Mouse (Mus musculus) hindbrain, embryonic 10.5 days (tissue): ENCODE measurements at regions not wholly inside any gene's neighbourhood (a gene's known extent, or its start where the extent isn't known, plus 50 kb on each side); places are given as distances from the start of the nearest gene placed in this dataset.

Experiments used
- DNase-seq: peaks from one replicate; pipeline ENCODE4 v3.0.0-alpha.2; 2017; ENCODE audit warnings: low spot score
- H3K27ac ChIP-seq: fragments of 300-500 bp; sonication (generic); 2 replicates; pipeline ENCODE4 v1.5.1; 2016; ENCODE audit warnings: mild to moderate bottlenecking, moderate library complexity
- H3K27me3 ChIP-seq: fragments of 300-500 bp; sonication (generic); 2 replicates; pipeline ENCODE4 v1.6.1; 2016; ENCODE audit warnings: mild to moderate bottlenecking; ENCODE audit not compliant: poor library complexity, insufficient read depth, severe bottlenecking
- H3K36me3 ChIP-seq: fragments of 300-500 bp; sonication (generic); 2 replicates; pipeline ENCODE4 v1.6.1; 2016; ENCODE audit warnings: mild to moderate bottlenecking, moderate library complexity
- H3K4me1 ChIP-seq: fragments of 300-500 bp; sonication (generic); replicated peaks from 2 replicates; pipeline ENCODE4 v1.6.1; 2016; ENCODE audit warnings: mild to moderate bottlenecking
- H3K4me3 ChIP-seq: fragments of 300-500 bp; sonication (generic); 2 replicates; pipeline ENCODE4 v1.5.1; 2016; ENCODE audit warnings: mild to moderate bottlenecking, moderate library complexity
- H3K9me3 ChIP-seq: fragments of 300-500 bp; sonication (generic); 2 replicates; pipeline ENCODE4 v1.6.1; 2016; ENCODE audit warnings: mild to moderate bottlenecking, moderate library complexity
- WGBS: fragments of 180-500 bp; shearing (Covaris S2); methylation state at CpG from one replicate; pipeline ENCODE4 v1.1.7; 2016; 5-methylcytosine and 5-hydroxymethylcytosine counted together

- Histone ChIP-seq H3K4me1 (no peaks in the 10 kb centered on the region), H3K27ac (no peak overlapping the region)
- WGBS, result 84% methylated on average over 7 of the region's 7 CpGs
These were observed 96.2 kb upstream of the Gas1 start for GRCm38 (mm10) chr13:60273331-60273730.

GRCm38 (mm10) chr13:60282543-60283251 lies 105.5 kb upstream of the Gas1 start:
- H3K9me3 ChIP-seq, result no peaks in the 10 kb centered on the region
- H3K4me3 ChIP-seq, result no peak overlapping the region
- H3K27ac ChIP-seq, result no peak overlapping the region
- no peaks in the 10 kb centered on the region for H3K4me1 ChIP-seq
- no peaks in the 10 kb centered on the region for H3K36me3 ChIP-seq
- H3K27me3 ChIP-seq, result no peaks in the 10 kb centered on the region
- DNase-seq, result no peak
- WGBS, result 72% methylated on average over 7 of the region's 7 CpGs

More at GRCm38 (mm10) chr13:60273331-60273730, 96.2 kb upstream of the Gas1 start:
- no peaks in the 10 kb centered on the region for H3K27me3 ChIP-seq
- no peak for DNase-seq
- H3K4me3 ChIP-seq, result no peak overlapping the region
- no peaks in the 10 kb centered on the region for H3K36me3 ChIP-seq
- peaks cover 13% of the 10 kb centered on the region; the same call in 1 of the 2 replicates for H3K9me3 ChIP-seq

- no peaks in the 10 kb centered on the region for H3K9me3 ChIP-seq
These were observed 109.5 kb upstream of the Gas1 start for GRCm38 (mm10) chr13:60286525-60287224.

DNA sequence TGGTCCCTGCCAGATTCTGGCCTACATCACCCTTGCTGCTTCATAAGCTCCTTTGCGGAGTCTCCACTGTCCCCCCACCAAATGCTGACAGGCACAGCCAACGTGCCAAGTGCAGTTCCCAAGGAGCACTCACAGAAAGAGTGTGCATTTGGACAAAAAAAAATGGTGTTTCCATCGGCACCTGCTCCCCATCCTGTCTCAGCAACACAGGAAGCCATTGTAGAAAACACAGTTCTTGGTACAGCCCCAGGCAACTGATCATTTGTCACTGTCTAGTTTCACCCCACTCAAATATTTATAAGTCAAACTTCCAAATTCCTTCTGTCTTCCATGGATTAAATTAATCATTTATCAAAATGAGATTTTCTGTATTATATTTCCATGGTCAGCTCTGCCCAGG lies 112.5 kb upstream of the Gas1 start:
- Histone ChIP-seq H3K4me1 (no peaks in the 10 kb centered on the region), H3K27ac (no peak overlapping the region), H3K9me3 (no peaks in the 10 kb centered on the region), H3K36me3 (no peaks in the 10 kb centered on the region), H3K27me3 (no peaks in the 10 kb centered on the region), H3K4me3 (no peak overlapping the region)
- no peak for DNase-seq
- 73% methylated on average over 3 of the region's 3 CpGs for WGBS

More at GRCm38 (mm10) chr13:60286525-60287224, 109.5 kb upstream of the Gas1 start:
- 85% methylated on average over 11 of the region's 11 CpGs for WGBS
- H3K36me3 ChIP-seq, result no peaks in the 10 kb centered on the region
- H3K27ac ChIP-seq, result no peak overlapping the region
- H3K4me1 ChIP-seq, result no peaks in the 10 kb centered on the region
- H3K4me3 ChIP-seq, result no peak overlapping the region
- no peak for DNase-seq
- H3K27me3 ChIP-seq, result no peaks in the 10 kb centered on the region

DNA sequence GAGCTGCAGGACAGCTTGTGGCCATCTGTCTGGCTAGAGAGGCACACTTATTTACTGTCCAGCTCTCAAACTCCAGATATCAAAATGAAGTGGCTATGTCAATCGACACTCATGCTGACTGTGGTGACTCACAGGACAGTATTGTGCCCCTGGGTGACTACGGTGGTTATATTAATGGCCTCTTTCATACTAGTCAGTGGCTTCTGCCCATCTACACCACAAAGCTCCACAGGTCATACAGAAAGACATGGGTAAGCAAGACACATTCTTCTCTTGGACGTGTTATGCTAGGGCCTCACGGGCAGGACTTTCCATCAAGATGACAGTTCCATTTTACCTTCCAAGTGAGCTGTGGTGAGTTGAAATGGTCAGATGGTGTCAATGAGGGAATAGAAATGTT lies 113.7 kb upstream of the Gas1 start:
- no peaks in the 10 kb centered on the region for H3K36me3 ChIP-seq
- H3K4me1 ChIP-seq, result no peaks in the 10 kb centered on the region
- WGBS, result 82% methylated on average over 4 of the region's 4 CpGs
- H3K27me3 ChIP-seq, result no peaks in the 10 kb centered on the region
- no peak for DNase-seq
- no peak overlapping the region for H3K27ac ChIP-seq
- H3K9me3 ChIP-seq, result no peaks in the 10 kb centered on the region
- no peak overlapping the region for H3K4me3 ChIP-seq

- no peak overlapping the region for H3K4me3 ChIP-seq
- H3K9me3 ChIP-seq, result no peaks in the 10 kb centered on the region
- DNase-seq, result no peak
- no peaks in the 10 kb centered on the region for H3K4me1 ChIP-seq
- no peaks in the 10 kb centered on the region for H3K36me3 ChIP-seq
- H3K27me3 ChIP-seq, result no peaks in the 10 kb centered on the region
- 92% methylated on average over 3 of the region's 3 CpGs for WGBS
- no peak overlapping the region for H3K27ac ChIP-seq
These were observed 114.2 kb upstream of the Gas1 start for GRCm38 (mm10) chr13:60291344-60291743.

- 68% methylated on average over 13 of the region's 13 CpGs for WGBS
- peak; percentile 8 for DNase-seq
- H3K27ac ChIP-seq, result peak overlapping the region; percentile 19; the same call in 1 of the 2 replicates
These were observed 119.2 kb upstream of the Gas1 start for GRCm38 (mm10) chr13:60296201-60296895.

GRCm38 (mm10) chr13:60296896-60297275 lies 119.7 kb upstream of the Gas1 start:
- no peak for DNase-seq
- H3K4me3 ChIP-seq, result no peak overlapping the region
- no peaks in the 10 kb centered on the region for H3K36me3 ChIP-seq
- no peaks in the 10 kb centered on the region for H3K27me3 ChIP-seq
- peaks cover 9% of the 10 kb centered on the region for H3K4me1 ChIP-seq
- 87% methylated on average over 6 of the region's 6 CpGs for WGBS
- no peaks in the 10 kb centered on the region for H3K9me3 ChIP-seq
- peak overlapping the region; percentile 35; the same call in 1 of the 2 replicates for H3K27ac ChIP-seq

More at GRCm38 (mm10) chr13:60296201-60296895, 119.2 kb upstream of the Gas1 start:
- peaks cover 9% of the 10 kb centered on the region for H3K4me1 ChIP-seq
- no peaks in the 10 kb centered on the region for H3K36me3 ChIP-seq
- no peaks in the 10 kb centered on the region for H3K9me3 ChIP-seq
- H3K27me3 ChIP-seq, result no peaks in the 10 kb centered on the region
- no peak overlapping the region for H3K4me3 ChIP-seq

DNA sequence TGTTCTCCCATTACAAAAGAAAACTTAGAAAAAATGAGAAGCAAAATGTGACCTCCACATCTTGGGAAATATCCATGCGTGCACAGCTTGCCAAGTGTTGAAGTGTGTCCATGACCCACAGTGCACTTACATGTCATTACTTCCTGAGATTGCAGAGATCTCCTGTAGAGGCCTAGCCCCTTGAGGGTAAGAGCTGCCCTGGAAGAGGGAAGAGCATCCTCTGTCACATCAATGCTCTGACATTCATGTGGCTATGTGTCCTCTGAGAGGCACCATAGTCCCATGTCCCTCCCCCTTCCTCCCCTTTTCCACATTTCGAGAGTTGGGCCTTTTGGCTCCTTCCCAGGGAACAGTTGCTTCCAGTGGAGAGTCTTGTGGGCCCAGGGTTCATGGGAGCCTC lies 121.4 kb upstream of the Gas1 start:
- H3K4me3 ChIP-seq, result no peak overlapping the region
- DNase-seq, result no peak
- no peaks in the 10 kb centered on the region for H3K27me3 ChIP-seq
- H3K9me3 ChIP-seq, result no peaks in the 10 kb centered on the region
- H3K27ac ChIP-seq, result no peak overlapping the region
- H3K4me1 ChIP-seq, result peaks cover 9% of the 10 kb centered on the region
- WGBS, result 71% methylated on average over 2 of the region's 2 CpGs
- no peaks in the 10 kb centered on the region for H3K36me3 ChIP-seq

DNA sequence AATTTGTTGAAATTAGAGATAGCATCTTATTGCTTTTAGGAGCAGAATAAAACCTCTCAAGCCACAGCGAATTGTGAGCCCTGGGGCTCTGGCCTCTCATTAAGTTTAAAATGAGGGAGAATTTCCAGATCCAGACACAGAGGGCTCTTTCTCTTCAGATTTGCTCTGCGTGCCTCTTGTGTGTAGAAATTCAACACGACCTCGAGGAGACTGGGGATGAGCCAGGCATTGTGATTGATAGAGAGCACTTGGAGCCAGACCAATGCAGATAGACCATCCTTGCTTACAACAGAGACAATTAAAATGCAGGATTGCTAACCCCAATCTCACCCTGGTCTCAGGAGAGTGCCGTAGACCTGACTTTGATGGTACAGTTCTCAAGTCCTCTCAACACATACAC lies 121.9 kb upstream of the Gas1 start:
- no peaks in the 10 kb centered on the region for H3K9me3 ChIP-seq
- peaks cover 9% of the 10 kb centered on the region for H3K4me1 ChIP-seq
- H3K36me3 ChIP-seq, result no peaks in the 10 kb centered on the region
- no peak overlapping the region for H3K27ac ChIP-seq
- H3K27me3 ChIP-seq, result no peaks in the 10 kb centered on the region
- WGBS, result 69% methylated on average over 5 of the region's 5 CpGs
- no peak overlapping the region for H3K4me3 ChIP-seq
- no peak for DNase-seq

GRCm38 (mm10) chr13:60303561-60303960 lies 126.4 kb upstream of the Gas1 start:
- WGBS, result 91% methylated on average over 9 of the region's 9 CpGs
- H3K4me1 ChIP-seq, result 0 out of 2 replicates have a peak, but pooled peaks cover 11% of the 10 kb centered on the region
- no peak for DNase-seq
- no peaks in the 10 kb centered on the region for H3K9me3 ChIP-seq
- H3K27ac ChIP-seq, result no peak overlapping the region
- no peaks in the 10 kb centered on the region for H3K27me3 ChIP-seq
- H3K4me3 ChIP-seq, result no peak overlapping the region
- H3K36me3 ChIP-seq, result no peaks in the 10 kb centered on the region

DNA sequence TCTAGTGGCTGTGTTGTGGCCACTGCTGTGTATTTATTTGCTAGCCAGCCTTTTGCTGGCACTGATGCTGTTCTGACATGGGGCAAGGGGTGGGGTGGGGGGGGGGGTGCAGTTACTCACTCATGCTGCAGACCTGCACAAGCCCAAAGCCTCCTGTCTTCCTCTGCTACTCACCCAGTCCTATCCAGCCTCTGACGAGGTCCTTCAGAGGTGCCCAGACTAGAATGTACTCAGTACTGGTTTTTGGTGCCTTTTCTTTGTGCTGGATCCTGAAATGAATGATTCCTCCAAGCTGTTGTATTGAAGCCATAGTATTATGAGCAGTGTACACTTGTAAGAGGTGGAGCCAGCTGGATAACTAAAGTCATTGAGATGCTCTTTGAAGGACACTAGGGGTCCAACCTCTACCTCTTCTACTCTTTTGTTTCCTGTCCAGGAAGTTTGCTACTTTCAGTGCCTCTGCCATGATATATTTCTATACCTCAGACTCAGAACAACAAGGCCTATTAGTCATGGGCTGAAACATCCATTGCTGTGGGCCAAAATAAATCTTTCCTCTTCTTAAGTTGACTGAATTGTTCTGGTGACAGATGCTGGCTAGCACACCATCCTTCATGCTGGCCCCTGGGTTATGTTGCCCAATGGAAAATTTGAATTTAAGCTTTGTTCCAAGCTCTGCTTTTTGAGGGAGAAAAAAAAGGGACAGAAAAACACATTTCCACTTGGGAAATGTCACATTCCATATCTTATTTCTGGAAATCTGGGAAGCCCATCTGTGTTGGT lies 128.1 kb upstream of the Gas1 start:
- Histone ChIP-seq H3K4me1 (0 out of 2 replicates have a peak, but pooled peaks cover 11% of the 10 kb centered on the region), H3K27ac (no peak overlapping the region), H3K27me3 (no peaks in the 10 kb centered on the region), H3K36me3 (no peaks in the 10 kb centered on the region), H3K4me3 (no peak overlapping the region), H3K9me3 (no peaks in the 10 kb centered on the region)
- 66% methylated on average over 1 of the region's 1 CpGs for WGBS
- DNase-seq, result no peak
